Mouse (Mus musculus): Measurements from ENCODE around the gene Gpr68.

GRCm38 (mm10) chr12:100868049-100868622, 39.9 kb downstream of the Gpr68 start:
- TF ChIP-seq CTCF (conservative IDR thresholded peaks at IDR 0.05; ENCODE audit: low read length) (no peak), POU5F1 (IDR thresholded peaks at IDR 0.05; ENCODE audit: borderline replicate concordance, low read length) (no peak), NANOG (IDR thresholded peaks at IDR 0.05; ENCODE audit: borderline replicate concordance, low read length) (no peak)

All from E14TG2a.4 (cell line).